Mouse (Mus musculus) Patski (cell line): Measurements from ENCODE around the gene Olfr523. TPM values are rescaled to one million over a fixed set of nuclear protein-coding genes. Genes with fewer than 3 reads are reported as not detected.

ENCODE experiments used
- ATAC-seq: fragments of 100-300 bp; one replicate; pipeline ENCODE4 v1.8.0; 2021
- CTCF ChIA-PET: fragments of 350-600 bp; sonication (Branson Sonifier 250); formaldehyde crosslinking; loops from one replicate; lab custom pipeline; 2022; ENCODE audit warnings: inconsistent platforms; lab: Charles Lee
- POLR2A ChIA-PET: fragments of 350-600 bp; sonication (Branson Sonifier 250); formaldehyde crosslinking; loops from one replicate; lab custom pipeline; 2022; ENCODE audit warnings: antibody characterized with exemption, inconsistent platforms; lab: Charles Lee
- DNase-seq: peaks from one replicate; pipeline ENCODE4 v3.0.0-alpha.2; 2011; ENCODE audit warnings: low read depth, low spot score
- H3K27me3 ChIP-seq: fragments of 371-371 bp; one replicate; pipeline ENCODE4 v1.5.1; 2021
- CTCF ChIP-seq: fragments of 100-300 bp; IDR thresholded peaks from one replicate; pipeline ENCODE4 v1.5.1; 2021
- in situ Hi-C: fragments of 300-500 bp; cut with MboI; formaldehyde crosslinking; loops from 3 replicates; pipeline ENCODE4 v1.11.1; 2018; ENCODE audit warnings: low pct_unique_long_range_greater_than_20kb, mixed read lengths
- polyA plus RNA-seq: library from polyadenylated mRNA; unstranded; gene quantifications from one replicate; pipeline ENCODE4 v1.2.3, GENCODE M21; 2021

Gene Olfr523
- polyA plus RNA-seq, 1 experiment from 2014 or later, result not detected

- in situ Hi-C loops, result no loop called here
- CTCF ChIA-PET, result interaction anchor here (0.9 kb wide), 1 partner anchor 22 kb away, joined by 3 read pairs; the partner anchor contains the start of gene Echs1
- POLR2A ChIA-PET, result interaction anchor here (1.5 kb wide), 1 partner anchor 21 kb away, joined by 8 read pairs; the partner anchor contains the start of gene Echs1
These were observed 35.1 kb upstream of the Olfr523 start for GRCm38 (mm10) chr7:140138021-140138310.

GRCm38 (mm10) chr7:140141350-140141749 is 31.7 kb upstream of the Olfr523 start:
- peak; percentile 87 for TF ChIP-seq CTCF
- CTCF ChIA-PET, result interaction anchor here (0.7 to 1.5 kb wide), 7 partner anchors 11 to 171 kb away, joined by 3 to 6 read pairs (median 4); partner anchors contain the start of gene Echs1
- DNase-seq (no peak), ATAC-seq (no peak)
- H3K27me3 ChIP-seq, result no peaks in the 10 kb centered on the region
- in situ Hi-C loops, result loop anchor here (5.0 kb wide), 1 partner anchor 74 kb away; no protein-coding TSS in a partner anchor
- POLR2A ChIA-PET, result no interaction called here

More at GRCm38 (mm10) chr7:140138021-140138310, 35.1 kb upstream of the Olfr523 start:
- ATAC-seq (no peak), DNase-seq (no peak)
- TF ChIP-seq CTCF, result no peak
- no peaks in the 10 kb centered on the region for H3K27me3 ChIP-seq

- no peaks in the 10 kb centered on the region for H3K27me3 ChIP-seq
- ChIA-PET CTCF (no interaction called here), POLR2A (interaction anchor here (0.5 kb wide), 1 partner anchor 203 kb away, joined by 5 read pairs; no protein-coding TSS in a partner anchor)
- no peak for TF ChIP-seq CTCF
- ATAC-seq (no peak), DNase-seq (no peak)
- in situ Hi-C loops, result loop anchor here (5.0 kb wide), 1 partner anchor 77 kb away; no protein-coding TSS in a partner anchor
These were observed 28.5 kb upstream of the Olfr523 start for GRCm38 (mm10) chr7:140144550-140144949.

GRCm38 (mm10) chr7:140153383-140153782 is 19.6 kb upstream of the Olfr523 start:
- CTCF ChIA-PET, result interaction anchor here (1.0 to 1.3 kb wide), 2 partner anchors 12 to 17 kb away, joined by 3 read pairs; no protein-coding TSS in a partner anchor

GRCm38 (mm10) chr7:140153829-140154217 is 19.2 kb upstream of the Olfr523 start:
- CTCF ChIA-PET, result no interaction called here
- ATAC-seq, result no peak
- in situ Hi-C loops, result no loop called here
- TF ChIP-seq CTCF, result no peak
- DNase-seq, result no peak
- POLR2A ChIA-PET, result no interaction called here
- no peaks in the 10 kb centered on the region for H3K27me3 ChIP-seq

More at GRCm38 (mm10) chr7:140153383-140153782, 19.6 kb upstream of the Olfr523 start:
- POLR2A ChIA-PET, result no interaction called here
- H3K27me3 ChIP-seq, result no peaks in the 10 kb centered on the region
- in situ Hi-C loops, result no loop called here
- no peak for TF ChIP-seq CTCF
- no peak for DNase-seq
- ATAC-seq, result no peak

- ChIA-PET POLR2A (interaction anchor here (0.7 kb wide), 1 partner anchor 19 kb away, joined by 4 read pairs; no protein-coding TSS in a partner anchor), CTCF (no interaction called here)
- in situ Hi-C loops, result no loop called here
- no peaks in the 10 kb centered on the region for H3K27me3 ChIP-seq
- ATAC-seq, result no peak
- TF ChIP-seq CTCF, result no peak
- no peak for DNase-seq
These were observed 18.6 kb upstream of the Olfr523 start, which contains the start of gene Sprn for GRCm38 (mm10) chr7:140154218-140154927. Gene Sprn (minus strand): TSS chr7:140154877.

GRCm38 (mm10) chr7:140160363-140160762 is 12.7 kb upstream of the Olfr523 start:
- POLR2A ChIA-PET, result interaction anchor here (0.7 kb wide), 1 partner anchor 123 kb away, joined by 3 read pairs; no protein-coding TSS in a partner anchor
- H3K27me3 ChIP-seq, result no peaks in the 10 kb centered on the region
- no peak for ATAC-seq
- CTCF ChIA-PET, result interaction anchor here (0.7 to 1.0 kb wide), 2 partner anchors 20 to 107 kb away, joined by 3 read pairs; no protein-coding TSS in a partner anchor
- no peak for TF ChIP-seq CTCF
- in situ Hi-C loops, result no loop called here
- DNase-seq, result no peak

- no peak for TF ChIP-seq CTCF
- DNase-seq, result no peak
- no peak for ATAC-seq
- no peaks in the 10 kb centered on the region for H3K27me3 ChIP-seq
- in situ Hi-C loops, result no loop called here
- CTCF ChIA-PET, result interaction anchor here (0.7 kb wide), 1 partner anchor 24 kb away, joined by 3 read pairs; no protein-coding TSS in a partner anchor
- POLR2A ChIA-PET, result interaction anchor here (0.9 kb wide), 1 partner anchor 1044 kb away, joined by 3 read pairs; no protein-coding TSS in a partner anchor
These were observed 8.4 kb upstream of the Olfr523 start, which contains the start of gene Olfr522 for GRCm38 (mm10) chr7:140164664-140165063. Gene Olfr522 (minus strand): TSS chr7:140164764.

- POLR2A ChIA-PET, result no interaction called here
- in situ Hi-C loops, result no loop called here
- DNase-seq (no peak), ATAC-seq (no peak)
- CTCF ChIA-PET, result interaction anchor here (1.0 kb wide), 1 partner anchor 23 kb away, joined by 3 read pairs; no protein-coding TSS in a partner anchor
- TF ChIP-seq CTCF, result no peak
- no peaks in the 10 kb centered on the region for H3K27me3 ChIP-seq
These were observed 5.1 kb upstream of the Olfr523 start for GRCm38 (mm10) chr7:140167950-140168349.

GRCm38 (mm10) chr7:140169386-140169785 is 3.6 kb upstream of the Olfr523 start:
- CTCF ChIA-PET, result no interaction called here
- H3K27me3 ChIP-seq, result no peaks in the 10 kb centered on the region
- DNase-seq, result peak; percentile 33
- POLR2A ChIA-PET, result interaction anchor here (0.6 kb wide), 1 partner anchor 1319 kb away, joined by 4 read pairs; no protein-coding TSS in a partner anchor
- in situ Hi-C loops, result no loop called here
- peak; percentile 14 for ATAC-seq
- TF ChIP-seq CTCF, result no peak
